Mouse (Mus musculus): Measurements from ENCODE around the gene Pcsk5. TPM values are rescaled to one million over a fixed set of nuclear protein-coding genes. Genes with fewer than 3 reads are reported as not detected.

Gene Pcsk5
- total RNA-seq, 2 experiments from 2014 or later: 1.8 to 2.5 TPM

DNA sequence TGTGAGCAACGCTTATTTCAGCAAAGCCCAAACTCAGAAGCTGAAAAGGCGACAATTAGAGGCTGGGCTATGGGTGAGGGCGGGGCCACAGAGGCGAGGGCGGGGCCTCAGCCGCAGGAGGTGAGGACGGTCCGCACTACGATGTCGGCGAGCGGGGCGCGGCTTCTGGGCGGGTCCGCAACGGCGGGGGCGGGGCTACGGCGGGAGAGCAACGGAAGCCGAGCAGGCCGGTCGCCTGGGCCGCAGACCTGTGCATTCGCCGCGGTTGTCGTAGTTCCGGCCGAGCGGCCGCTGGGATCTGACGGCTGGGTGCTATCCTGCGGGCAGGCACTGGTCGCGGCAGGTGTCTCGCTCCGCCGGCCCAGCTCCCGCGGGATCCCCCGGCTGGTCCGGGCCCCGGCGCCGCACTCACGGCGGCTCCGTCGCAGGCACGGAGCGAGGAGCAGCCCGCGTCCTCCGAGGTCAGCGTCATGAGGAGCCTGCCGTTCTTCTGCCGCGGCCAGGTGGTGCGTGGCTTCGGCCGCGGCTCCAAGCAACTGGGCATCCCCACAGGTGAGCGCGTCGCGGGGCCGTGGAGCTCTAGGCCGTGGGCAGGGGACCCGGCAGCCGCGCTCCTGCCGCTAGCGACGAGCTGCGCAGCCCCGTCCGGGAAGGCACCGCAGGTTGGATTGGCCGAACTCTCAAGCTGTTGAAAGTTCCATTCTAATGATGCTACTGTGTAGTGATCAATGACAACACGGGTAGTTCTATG, 443.4 kb downstream of the Pcsk5 start, which contains the start of gene Rfk:
Gene Rfk, plus strand, starts transcription at position 203 of the 751 bp plus-strand sequence.
- peak; percentile 94 to 95 for DNase-seq

DNA sequence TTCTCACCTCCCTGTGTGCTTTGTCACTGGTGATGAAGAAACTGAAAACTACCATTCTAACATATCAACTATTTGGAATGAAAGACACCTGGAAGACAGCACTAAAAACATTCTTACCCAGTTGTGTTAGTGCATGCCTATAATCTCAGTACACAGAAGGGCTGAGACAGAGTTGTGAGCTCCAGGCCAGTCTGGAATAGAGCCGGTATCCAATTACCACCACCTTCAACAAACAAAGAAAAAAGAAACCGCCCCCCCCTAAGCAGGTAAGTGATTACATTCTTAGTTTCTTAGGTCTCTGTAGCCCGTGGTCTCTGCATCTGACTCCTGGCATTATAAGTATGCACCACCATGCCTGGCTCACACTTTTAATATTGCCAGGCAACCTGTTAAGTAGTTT, 444.6 kb downstream of the Pcsk5 start:
- no peak for DNase-seq

DNA sequence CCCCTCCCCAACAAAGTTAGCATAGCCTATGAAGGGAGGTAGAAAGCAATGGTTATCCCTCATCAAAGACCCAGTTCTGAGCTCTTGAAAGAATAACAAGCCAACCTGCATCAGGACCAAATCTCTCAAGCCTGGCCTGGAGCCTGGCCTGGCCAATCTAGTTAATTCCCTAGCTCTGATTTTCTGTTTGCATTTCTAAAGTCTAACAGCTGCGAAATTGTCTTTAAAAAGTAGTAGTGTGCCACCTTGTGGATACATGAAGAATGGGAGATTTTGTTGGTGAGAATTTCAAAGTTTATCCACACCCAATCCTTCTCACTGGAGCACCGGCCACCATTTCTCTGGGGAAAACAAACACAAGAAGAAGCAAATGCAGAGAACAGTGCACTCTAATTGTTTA, 449.0 kb downstream of the Pcsk5 start:
- peak in 1 of 2 experiments; percentile 49 for DNase-seq

DNA sequence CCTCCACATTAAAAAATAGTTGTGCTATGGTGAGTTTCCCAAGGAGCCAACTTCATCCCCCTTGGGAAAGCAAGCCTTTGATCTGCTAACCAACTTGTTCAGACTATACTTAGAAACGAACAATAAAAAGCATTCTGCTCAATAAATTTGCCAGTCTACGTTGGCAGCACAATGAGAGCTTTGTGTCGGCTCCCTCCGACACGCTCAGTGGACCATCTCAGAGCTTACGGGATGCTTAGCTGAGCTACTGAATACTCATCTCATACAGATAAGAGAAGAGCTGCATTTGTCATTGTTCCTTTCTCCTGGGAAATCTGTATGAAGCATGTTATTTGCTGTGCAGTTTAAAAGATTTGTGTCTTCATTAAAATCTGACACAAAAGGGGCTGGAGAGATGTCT, 451.0 kb downstream of the Pcsk5 start:
- DNase-seq: no peak

DNA sequence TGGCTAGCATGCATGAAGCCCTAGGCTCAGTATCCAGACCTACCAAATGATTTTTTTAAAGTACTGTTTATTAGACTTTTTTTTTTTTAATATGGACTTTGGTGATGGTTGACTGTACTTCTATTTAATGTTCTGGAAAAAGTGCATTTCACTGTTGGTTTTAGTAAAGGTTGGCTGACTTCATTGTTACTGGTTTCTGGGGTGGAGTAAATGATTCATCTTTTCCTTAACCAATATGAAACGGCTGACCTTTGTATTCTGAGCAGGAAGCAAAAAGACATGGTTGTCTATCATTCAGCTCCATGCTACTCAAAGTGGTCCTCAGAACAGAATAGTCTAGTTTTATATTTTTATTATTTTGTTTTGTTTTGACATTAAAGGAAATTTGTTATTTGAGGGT, 452.0 kb downstream of the Pcsk5 start:
- no peak for DNase-seq

DNA sequence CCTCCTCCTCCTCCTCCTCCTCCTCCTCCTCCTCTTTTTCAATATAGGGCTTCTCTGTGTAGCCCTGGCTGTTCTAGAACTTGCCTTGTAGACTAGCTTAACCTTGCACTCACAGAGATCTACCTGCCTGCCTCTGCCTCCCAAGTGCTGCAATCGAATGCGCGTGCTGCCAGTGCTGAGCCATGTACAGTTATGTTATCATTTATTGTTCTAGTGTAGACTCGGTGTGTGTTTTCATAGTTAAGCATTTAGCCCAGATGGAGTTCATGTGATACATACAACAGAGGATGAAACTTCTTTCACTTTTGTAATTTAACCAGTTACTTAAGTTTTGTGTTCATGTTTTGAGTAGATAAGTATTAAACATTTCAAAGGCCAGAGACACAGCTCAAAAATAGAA, 452.4 kb downstream of the Pcsk5 start:
- DNase-seq: no peak

DNA sequence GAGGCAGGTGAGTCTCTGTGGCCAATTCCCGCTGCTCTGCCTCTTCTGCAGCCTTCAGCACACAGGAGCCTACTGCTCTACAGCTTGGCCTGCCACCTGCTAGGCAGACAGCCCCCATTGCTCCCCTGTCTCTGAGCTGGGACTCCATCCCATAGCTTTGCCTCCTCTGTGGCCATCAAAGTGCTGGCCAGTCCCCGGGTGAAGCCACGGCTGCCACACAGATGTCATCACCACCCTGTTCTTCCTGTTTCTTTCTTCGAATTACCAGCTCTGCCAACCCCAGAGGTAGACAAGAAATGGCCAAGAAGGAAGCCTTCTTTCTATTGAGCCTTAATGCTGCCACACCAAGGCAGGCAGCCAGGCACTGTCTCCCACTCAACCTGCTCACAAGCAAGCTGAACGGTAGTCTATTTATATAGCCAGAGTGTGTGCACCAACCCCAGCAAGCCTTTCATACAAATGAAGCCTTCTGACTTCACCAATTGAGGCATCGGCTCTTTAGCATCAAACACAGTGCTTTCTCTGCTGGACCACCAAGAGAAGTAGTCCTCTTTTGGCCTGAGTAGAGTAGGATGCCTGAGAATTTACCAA, 454.5 kb downstream of the Pcsk5 start:
- no peak for DNase-seq
